Mouse (Mus musculus) bone marrow, adult 2 months (tissue): Measurements from ENCODE around the gene Fkbp15. TPM values are rescaled to one million over a fixed set of nuclear protein-coding genes. Genes with fewer than 3 reads are reported as not detected.

Experiments
- H3K27ac ChIP-seq: fragments of 200-500 bp; 2 replicates; pipeline ENCODE4 v1.5.1; 2012; ENCODE audit warnings: low read depth, mild to moderate bottlenecking, control low read depth, inconsistent platforms, low read length; ENCODE audit not compliant: control insufficient read depth, poor library complexity, insufficient read depth
- H3K4me1 ChIP-seq: fragments of 200-500 bp; 2 replicates; pipeline ENCODE4 v1.6.1; 2011; ENCODE audit warnings: low read length; ENCODE audit not compliant: control insufficient read depth, insufficient read depth
- H3K4me3 ChIP-seq: fragments of 200-500 bp; replicated peaks from 2 replicates; pipeline ENCODE3; 2011; ENCODE audit warnings: mild to moderate bottlenecking, low read depth, low read length, control low read depth; ENCODE audit not compliant: control insufficient read depth
- CTCF ChIP-seq: fragments of 200-500 bp; IDR thresholded peaks from 2 replicates; pipeline ENCODE4 v1.5.1; 2011; ENCODE audit warnings: low read length, control low read depth; ENCODE audit not compliant: control insufficient read depth, insufficient read depth
- POLR2A ChIP-seq: fragments of 200-500 bp; IDR thresholded peaks from 2 replicates; pipeline ENCODE4 v1.6.1; 2011; ENCODE audit warnings: low read depth, mild to moderate bottlenecking, control low read depth, low read length, borderline replicate concordance; ENCODE audit not compliant: control insufficient read depth
- WGBS: fragments of 180-500 bp; shearing (Covaris S2); methylation state at CpG from one replicate; pipeline ENCODE4 v1.1.7; 2018; 5-methylcytosine and 5-hydroxymethylcytosine counted together
- polyA plus RNA-seq: library from polyadenylated mRNA; stranded (reverse); fragments of >200 nt; gene quantifications from 2 replicates; pipeline ENCODE4 v1.2.4, GENCODE M21; 2011; ENCODE audit warnings: low replicate concordance; ENCODE audit not compliant: missing spikeins, insufficient read depth, insufficient read length

Fkbp15 gene
- polyA plus RNA-seq, 1 experiment = 32.9 TPM

- 95% methylated on average over 8 of the region's 8 CpGs for WGBS
- no peak for TF ChIP-seq CTCF
- TF ChIP-seq POLR2A = no peak
- peaks cover 2% of the 10 kb centered on the region; the same call in 1 of the 2 replicates for H3K4me1 ChIP-seq
- no peak overlapping the region for H3K4me3 ChIP-seq
- H3K27ac ChIP-seq = no peak overlapping the region
These were observed 4.0 kb upstream of the Fkbp15 start for GRCm38 (mm10) chr4:62364299-62364698.

DNA sequence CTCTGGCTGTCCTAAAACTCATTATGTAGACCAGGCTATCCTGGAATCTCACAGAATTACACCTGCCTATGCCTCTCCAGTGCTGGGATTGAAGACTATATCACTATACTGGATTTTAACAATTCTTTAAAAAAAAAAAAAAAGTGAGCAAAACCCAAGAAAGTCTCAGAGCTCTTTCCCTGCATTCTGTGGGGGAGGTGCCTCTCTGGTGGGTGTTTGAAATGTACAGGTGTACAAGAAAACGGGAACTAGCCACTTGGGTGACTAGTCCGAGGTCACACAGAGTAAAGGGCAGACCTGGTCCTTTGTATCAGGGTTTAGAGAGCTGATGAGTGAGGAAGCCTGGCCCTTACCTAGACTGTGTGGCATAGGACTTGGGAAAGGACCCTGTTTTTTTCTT lies 2.1 kb upstream of the Fkbp15 start:
- Histone ChIP-seq H3K4me3 (no peak overlapping the region), H3K4me1 (no peaks in the 10 kb centered on the region; the same call in 1 of the 2 replicates), H3K27ac (no peak overlapping the region)
- no peak for TF ChIP-seq POLR2A
- no peak for TF ChIP-seq CTCF
- WGBS = 42% methylated on average over 2 of the region's 2 CpGs

DNA sequence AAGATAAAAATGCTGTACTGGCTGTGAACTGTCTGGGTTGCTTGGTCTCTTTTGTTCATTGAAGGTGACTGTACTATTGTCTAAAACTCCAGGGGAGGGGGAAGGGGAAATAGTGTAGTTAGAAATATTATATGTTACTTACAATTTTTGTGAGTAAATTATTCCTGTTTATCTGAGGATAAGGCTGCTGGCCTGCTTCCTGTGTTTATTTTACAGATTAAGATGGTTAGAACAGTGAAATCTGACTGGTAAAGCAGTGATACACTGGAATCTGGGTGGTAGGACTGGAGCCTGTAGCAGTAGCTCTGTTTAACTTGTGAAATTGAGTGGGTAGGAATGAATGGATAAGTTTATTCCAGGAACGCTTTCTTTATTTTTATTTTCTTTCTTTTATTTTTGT lies 1.6 kb upstream of the Fkbp15 start:
- TF ChIP-seq CTCF (no peak), POLR2A (no peak)
- no peak overlapping the region for H3K4me3 ChIP-seq
- H3K27ac ChIP-seq = no peak overlapping the region
- peaks cover 2% of the 10 kb centered on the region; the same call in 1 of the 2 replicates for H3K4me1 ChIP-seq
- 83% methylated on average over 1 of the region's 1 CpGs for WGBS

DNA sequence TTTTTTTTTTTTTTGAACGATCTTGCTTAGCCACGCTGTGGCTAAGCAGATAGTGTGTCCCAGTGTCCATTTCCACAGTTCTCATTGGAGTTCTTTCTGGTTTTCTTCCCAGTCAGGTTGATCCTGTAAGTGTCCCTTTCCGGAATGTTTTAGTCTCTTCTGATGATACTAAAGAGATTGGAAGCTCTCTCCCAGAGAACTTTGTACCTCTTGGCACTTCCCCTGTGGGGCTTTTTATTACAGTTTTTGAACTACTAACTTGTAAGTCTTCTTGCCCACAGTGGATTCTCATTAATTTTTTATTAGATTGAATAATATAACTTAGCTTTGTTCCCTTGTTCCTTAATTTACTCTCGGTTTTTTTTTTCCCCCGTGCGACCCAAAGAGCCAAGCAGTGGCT lies 1.2 kb upstream of the Fkbp15 start:
- Histone ChIP-seq H3K27ac (no peak overlapping the region), H3K4me1 (peaks cover 2% of the 10 kb centered on the region; the same call in 1 of the 2 replicates), H3K4me3 (no peak overlapping the region)

DNA sequence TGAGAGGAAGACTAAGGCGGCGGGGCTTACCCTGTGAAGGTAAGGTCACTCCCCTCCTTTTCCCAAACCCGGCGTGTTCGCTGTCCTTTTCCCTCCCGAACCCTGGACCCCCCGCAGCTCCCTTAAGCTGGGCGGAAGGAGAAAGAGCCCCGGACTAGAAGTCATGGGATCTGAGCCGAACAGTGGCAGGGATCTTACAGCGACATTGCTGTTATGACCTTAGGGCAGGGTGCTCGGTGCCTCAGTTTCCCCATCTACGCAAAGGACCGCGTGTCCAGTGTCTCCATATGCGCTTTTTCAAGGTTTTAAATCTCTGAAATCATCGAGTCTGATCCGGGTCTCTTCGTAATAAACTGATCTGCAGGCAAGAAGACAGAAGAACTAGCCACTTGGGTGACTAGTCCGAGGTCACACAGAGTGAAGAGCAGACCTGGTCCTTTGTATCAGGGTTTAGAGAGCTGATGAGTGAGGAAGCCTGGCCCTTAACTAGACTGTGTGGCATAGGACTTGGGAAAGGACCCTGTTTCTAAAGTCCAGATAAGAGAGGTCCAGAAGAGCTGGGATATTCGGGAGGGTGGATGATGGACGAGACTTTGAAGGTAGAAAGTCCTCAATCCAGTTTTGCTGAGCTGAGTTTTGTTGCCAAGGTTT lies 582 bp upstream of the Fkbp15 start:
- under 1% methylated on average over 22 of the region's 22 CpGs for WGBS
- TF ChIP-seq POLR2A (no peak), CTCF (no peak)
- H3K4me3 ChIP-seq = peak overlapping the region; percentile 98
- peaks cover 2% of the 10 kb centered on the region; the same call in 1 of the 2 replicates for H3K4me1 ChIP-seq
- H3K27ac ChIP-seq = peak overlapping the region; percentile 67

More for the DNA sequence above, 1.2 kb upstream of the Fkbp15 start:
- TF ChIP-seq CTCF (no peak), POLR2A (no peak)
- 29% methylated on average over 6 of the region's 6 CpGs for WGBS

GRCm38 (mm10) chr4:62359256-62359775 lies 1.0 kb downstream of the Fkbp15 start:
- no peak overlapping the region for H3K27ac ChIP-seq
- WGBS = 34% methylated on average over 7 of the region's 7 CpGs
- H3K4me3 ChIP-seq = peak overlapping the region; percentile 98
- peaks cover 2% of the 10 kb centered on the region; the same call in 1 of the 2 replicates for H3K4me1 ChIP-seq
- TF ChIP-seq POLR2A (no peak), CTCF (no peak)

GRCm38 (mm10) chr4:62357631-62358148 lies 2.7 kb downstream of the Fkbp15 start:
- 2% methylated on average over 1 of the region's 1 CpGs for WGBS
- TF ChIP-seq CTCF = no peak
- no peak for TF ChIP-seq POLR2A
- Histone ChIP-seq H3K4me3 (no peak overlapping the region), H3K27ac (no peak overlapping the region), H3K4me1 (peaks cover 3% of the 10 kb centered on the region; the same call in 1 of the 2 replicates)

- TF ChIP-seq CTCF (no peak), POLR2A (no peak)
- 65% methylated on average over 2 of the region's 2 CpGs for WGBS
These were observed 11.0 kb downstream of the Fkbp15 start for GRCm38 (mm10) chr4:62349371-62349770.

DNA sequence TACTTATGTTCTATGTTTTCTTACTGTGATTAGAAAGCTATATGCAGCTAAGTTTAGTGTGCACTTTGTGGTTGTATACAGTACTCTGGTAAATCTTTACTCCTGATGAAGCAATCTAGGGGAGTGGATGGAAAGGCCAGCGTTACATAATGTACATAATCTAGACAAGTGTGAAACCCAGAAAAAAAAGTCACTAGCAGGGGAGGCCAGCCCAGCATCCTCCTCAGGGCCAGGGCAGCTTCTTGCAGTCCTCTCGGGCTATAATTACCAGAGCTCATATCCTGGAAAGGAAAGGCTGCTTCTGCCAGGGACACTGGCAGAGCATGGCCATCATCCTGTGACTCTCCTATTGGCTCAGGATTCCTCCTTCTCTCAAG lies 12.0 kb downstream of the Fkbp15 start:
- Histone ChIP-seq H3K27ac (no peak overlapping the region), H3K4me1 (peaks cover 1% of the 10 kb centered on the region; the same call in 1 of the 2 replicates), H3K4me3 (no peak overlapping the region)
- WGBS = 48% methylated on average over 2 of the region's 2 CpGs
- TF ChIP-seq POLR2A = no peak
- no peak for TF ChIP-seq CTCF

More at GRCm38 (mm10) chr4:62349371-62349770, 11.0 kb downstream of the Fkbp15 start:
- Histone ChIP-seq H3K4me1 (peaks cover 1% of the 10 kb centered on the region; the same call in 1 of the 2 replicates), H3K27ac (no peak overlapping the region), H3K4me3 (no peak overlapping the region)
